Mouse (Mus musculus) layer of hippocampus, postnatal 14 days (tissue): Measurements from ENCODE around the gene Spata31. TPM values are rescaled to one million over a fixed set of nuclear protein-coding genes. Genes with fewer than 3 reads are reported as not detected.

Experiments
- DNase-seq, 2 experiments: peaks; one replicate each; pipeline ENCODE4 v3.0.0; 2021 to 2022; ENCODE audit warnings: low spot score in 2 of 2, mixed read lengths in 1 of 2
- long read RNA-seq, 2 experiments: library from polyadenylated mRNA; stranded (forward); transcript quantifications; one replicate each; pipeline ENCODE4 v2.0.0; 2021
- total RNA-seq, 2 experiments: library from RNA; stranded (reverse); gene quantifications; 2 replicates each; pipeline ENCODE4 v1.2.3; 2021

The Spata31 gene
- total RNA-seq = not detected
- long read RNA-seq, experiment 1 = 0 reads
- long read RNA-seq, experiment 2 = 0 reads

DNA sequence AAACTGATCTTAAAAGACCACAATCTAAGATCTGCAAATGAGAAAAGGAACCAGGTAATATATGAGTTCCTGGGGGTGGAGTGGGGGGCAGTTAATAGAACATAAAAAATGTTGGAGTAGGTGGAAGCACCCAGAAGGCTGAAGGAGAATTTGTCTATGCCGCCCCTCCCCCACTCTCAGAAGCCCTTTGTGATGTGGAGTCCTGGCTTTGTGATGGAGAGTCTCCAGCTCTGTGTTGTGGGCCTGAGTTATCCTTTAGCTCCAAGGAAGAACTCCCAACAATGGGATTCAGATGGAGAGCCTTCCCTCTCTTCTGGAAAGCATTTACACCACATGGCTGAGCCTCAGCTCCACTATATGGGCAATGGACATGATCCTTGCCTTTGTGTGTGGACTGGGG lies at the start of gene Spata31:
Gene Spata31, plus strand, starts transcription at position 216 of the 400 bp plus-strand sequence.
- DNase-seq = no peak

GRCm38 (mm10) chr13:64903132-64903531 lies 14.1 kb upstream of the Spata31 start:
- DNase-seq = no peak

DNA sequence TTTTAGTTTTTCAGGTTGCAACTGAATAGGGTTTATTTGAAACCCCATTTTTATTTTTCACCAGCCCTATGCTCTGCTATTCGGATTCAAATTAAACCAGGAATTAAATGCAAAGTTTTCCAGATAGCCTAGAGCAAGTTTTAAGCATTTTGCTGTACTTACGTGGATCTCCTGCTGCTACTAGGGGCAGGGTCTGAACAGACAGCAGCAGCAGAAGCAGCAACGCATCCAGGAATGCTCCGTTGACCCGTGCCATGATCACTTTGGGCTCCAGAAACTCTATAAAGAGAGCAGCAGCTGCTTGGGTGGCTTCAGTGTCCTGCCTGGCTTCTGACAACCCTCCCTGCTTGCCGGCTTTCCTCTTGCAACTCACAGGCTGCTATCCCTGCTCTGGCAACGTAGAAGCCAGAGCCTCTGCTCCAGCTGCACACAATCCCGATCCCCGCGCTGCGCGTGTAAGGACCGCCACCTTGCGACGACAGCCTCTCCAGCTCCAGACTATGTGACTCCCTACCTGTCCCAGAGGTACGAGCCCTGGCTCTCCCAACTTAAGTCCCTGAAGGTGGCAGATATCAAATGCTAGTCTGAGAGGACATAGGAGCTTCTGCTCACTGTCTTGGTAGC lies 13.5 kb upstream of the Spata31 start, which contains the start of gene Cntnap3:
Gene Cntnap3, minus strand, starts transcription at position 371 of the 624 bp plus-strand sequence.
- peak; percentile 3 to 10 for DNase-seq

Other genes with a start within 250 kb of the Spata31 start
- gene Cntnap3, start 13.5 kb upstream of the Spata31 start, total RNA-seq = 1 to 10 TPM; 5.0 TPM
- not detected for gene Spata31d1c, start 115.7 kb downstream of the Spata31 start, total RNA-seq
- gene Prss47, start 135.4 kb downstream of the Spata31 start, total RNA-seq = not detected
- 10 to 100 TPM; 32.6 to 36.7 TPM for gene Mfsd14b, start 195.6 kb downstream of the Spata31 start, total RNA-seq
- gene Olfr465-ps1, start 220.7 kb downstream of the Spata31 start, total RNA-seq = not detected
- under 1 TPM in 1 of 2 experiments, not detected in 1; 0.07 TPM for gene Olfr466, start 232.8 kb downstream of the Spata31 start, total RNA-seq